Mouse (Mus musculus): ENCODE measurements around the gene Cox7b.
"Not testable (repeated sequence)": the region's sequence is repeated elsewhere in the genome, so short reads cannot be mapped to it uniquely, and the experiment has no call there.

The Cox7b gene

DNA sequence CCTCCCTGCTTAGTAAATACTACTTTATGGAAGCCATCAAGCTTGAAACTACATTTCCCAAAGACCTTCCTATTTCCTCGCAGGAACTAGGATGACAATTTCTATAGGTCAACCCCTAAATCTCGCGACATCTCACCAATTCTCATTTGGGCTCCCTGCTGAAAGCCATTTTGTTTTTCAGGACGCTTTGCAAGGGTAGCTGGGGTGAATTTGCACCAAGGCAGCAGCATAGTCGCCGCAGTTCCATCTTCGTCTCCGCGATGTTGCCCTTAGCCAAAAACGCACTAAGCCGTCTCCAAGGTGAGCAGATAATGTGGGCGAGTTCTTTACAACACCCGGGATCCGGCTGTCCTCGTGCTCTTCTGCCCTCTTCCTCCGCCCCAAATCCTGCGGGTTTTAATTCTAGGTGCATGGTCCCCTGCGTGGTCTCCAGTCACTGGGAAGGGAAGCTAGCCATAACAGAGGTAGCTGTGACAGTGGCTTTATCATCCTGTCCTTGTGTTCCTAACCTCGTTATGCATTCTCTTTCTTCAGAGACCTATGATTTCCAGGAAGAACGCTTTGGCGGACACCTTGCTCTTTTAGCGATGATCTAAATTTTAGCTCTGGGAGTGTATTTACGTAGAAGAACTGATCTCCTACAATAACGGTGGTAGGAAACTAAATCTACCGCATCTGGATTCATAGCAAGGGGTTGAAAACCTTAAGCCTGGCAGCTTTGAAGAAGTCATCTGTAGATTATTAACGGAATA, at the start of gene Cox7b:
Cox7b (plus strand) TSS at position 130 of the 752 bp plus-strand sequence.
- DNase-seq (ENCODE audit: low read depth, low spot score) = peak; percentile 77

DNA sequence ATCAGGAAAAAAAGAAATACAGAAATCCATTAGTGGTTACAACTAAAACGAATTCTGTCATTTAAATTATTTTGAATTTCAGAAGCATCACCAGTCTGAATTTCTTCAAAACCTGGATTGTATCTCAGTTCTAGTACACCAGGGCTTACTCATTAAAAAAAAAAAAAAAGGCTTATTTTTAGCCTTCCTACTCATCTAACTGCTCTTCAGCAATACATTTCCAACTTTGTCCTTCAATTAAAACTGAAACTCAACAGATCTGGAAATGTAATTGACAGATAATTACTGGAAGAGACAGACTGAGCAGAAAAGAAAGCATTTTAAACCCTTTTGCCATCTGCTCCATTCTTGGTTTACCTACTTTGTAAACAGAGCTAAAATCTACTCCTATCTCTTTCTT, 13.9 kb upstream of the Cox7b start:
- DNase-seq (ENCODE audit: low read depth, low spot score) = no peak

DNA sequence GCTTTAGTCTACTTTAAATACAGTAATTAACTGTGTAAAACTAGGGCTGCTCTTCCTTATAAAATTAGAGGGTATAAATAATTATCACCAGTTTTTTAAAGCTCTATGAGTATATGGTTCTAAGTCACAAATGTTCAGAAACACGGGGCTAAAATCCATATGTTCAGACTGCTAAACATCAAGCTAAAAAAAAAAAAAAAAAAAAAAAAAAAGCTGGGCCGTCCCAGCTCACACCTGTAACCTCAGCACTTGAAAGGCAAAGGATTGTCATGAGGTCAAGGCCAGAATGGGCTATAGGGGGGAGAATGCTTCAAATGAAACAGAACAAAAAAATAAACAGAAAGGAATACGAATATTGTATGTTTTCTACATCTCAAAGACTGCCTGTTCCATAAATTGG, 4.7 kb upstream of the Cox7b start:
- DNase-seq (ENCODE audit: low read depth, low spot score) = no peak

DNA sequence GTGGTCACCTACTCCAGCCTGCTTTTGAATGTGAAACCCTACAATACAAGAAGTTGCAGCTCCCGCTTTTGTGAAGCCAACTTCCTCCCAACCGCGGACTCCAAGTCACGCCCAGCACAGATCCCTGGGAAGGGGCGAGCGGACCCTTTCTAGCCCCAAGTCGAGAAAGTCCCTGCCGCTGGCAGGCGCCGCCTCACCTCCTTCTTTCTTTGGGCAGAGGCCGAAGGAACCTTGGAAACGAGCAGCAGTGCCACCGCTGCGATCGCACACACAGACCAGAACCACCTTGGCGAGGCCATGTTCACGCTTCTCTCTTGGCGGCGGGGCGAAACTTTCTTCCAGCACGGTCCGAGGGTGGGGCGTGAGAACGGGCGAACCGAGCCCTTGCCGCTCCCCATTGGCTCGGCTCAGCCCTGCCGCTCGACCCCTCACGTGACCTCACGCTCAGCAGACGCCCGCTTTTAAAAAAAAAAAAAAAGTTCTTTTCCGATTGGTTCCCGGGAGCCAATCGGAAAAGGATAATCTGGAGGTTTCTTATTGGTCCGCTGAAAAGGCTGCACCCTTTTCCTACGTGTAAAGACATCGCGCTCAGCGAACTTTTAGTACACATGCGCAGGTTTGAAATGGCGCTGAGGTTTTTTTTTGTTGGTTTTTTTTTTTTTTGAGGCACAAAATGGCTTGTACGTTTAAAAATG, 3.9 kb upstream of the Cox7b start, which contains the start of gene Magt1:
Magt1 (minus strand) TSS at position 442 of the 695 bp plus-strand sequence.
- peak; percentile 73 for DNase-seq (ENCODE audit: low read depth, low spot score)

DNA sequence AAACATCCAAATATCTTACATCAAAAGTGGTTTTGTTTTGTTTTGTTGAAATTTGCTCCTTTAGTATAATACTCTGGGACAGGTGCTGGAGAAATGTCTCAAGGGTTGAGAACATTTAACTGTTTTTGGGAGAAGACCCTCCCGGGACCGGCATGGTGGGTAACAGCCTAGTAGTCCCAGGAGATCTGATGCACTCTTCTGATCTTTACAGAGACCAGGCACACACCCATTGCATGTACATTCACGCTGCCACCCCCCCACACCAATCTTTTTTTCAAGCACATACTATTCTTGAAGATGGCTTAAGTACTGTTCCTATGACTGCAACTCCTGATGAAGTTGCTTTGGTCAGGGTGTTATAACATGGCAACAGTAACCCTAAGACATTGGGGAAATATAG, 2.9 kb upstream of the Cox7b start:
- no peak for DNase-seq (ENCODE audit: low read depth, low spot score)

DNA sequence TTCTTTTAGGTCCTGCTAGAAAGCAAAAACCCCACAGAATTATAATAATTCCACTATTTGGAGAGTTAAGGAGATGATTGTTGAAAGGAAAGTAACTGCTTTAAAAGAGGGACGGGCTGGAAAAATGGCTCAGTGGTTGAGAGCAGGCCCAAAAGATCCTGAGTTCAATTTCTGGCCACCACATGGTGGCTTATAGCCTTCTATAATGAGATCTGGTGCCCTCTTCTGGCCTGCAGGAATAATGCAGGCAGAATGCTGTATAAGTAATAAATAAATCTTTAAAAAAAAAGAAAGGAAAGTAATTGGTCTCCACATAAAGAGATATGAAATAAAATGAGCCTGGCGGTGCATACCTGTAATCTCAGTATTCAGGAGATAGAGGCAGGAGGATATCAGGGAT, 2.3 kb upstream of the Cox7b start:
- DNase-seq (ENCODE audit: low read depth, low spot score) = no peak

DNA sequence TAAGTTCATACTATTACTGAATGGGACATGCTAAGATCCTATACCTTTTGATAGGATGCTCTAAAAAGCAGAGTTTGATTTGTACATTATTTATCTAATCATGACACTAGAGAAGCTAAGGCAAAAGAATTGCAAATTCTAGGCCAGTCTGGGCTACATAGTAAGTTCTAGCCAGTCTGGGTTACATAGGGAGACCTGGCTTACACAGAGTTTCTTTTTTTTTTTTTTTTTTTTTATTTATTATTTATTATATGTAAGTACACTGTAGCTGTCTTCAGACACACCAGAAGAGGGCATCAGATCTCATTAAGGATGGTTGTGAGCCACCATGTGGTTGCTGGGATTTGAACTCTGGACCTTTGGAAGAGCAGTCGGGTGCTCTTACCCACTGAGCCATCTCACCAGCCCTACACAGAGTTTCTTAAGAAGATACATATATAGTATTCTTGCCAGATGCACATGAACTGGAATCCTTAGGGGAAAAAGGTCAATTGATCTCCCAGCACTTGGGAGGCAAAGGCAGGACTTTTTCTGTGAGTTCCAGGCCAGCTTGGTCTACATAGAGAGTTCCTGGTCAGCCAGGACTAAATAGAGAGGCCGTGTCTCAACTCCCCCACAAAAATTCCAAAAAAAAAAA, 641 bp upstream of the Cox7b start:
- not testable (repeated sequence) for DNase-seq (ENCODE audit: low read depth, low spot score)

DNA sequence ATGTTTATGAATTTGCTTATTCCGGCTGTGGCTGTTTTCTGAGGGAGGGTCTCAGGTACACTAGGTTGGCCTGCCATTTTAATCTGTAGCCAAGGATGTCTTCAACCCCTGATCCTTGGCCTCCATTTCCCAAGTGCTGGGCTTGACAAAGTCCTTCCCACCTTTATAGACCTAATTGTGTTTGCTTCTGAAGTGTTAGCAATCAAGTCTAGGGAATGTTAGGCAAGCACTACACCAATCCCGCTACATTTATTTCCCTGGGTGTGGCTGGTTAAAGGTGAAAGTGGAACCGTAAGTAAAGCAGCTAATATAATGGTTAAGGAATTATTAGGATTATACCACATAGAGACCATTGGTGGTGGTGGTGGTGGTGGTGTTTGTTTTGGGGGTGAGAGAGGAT, 1.6 kb downstream of the Cox7b start:
- DNase-seq (ENCODE audit: low read depth, low spot score) = no peak

DNA sequence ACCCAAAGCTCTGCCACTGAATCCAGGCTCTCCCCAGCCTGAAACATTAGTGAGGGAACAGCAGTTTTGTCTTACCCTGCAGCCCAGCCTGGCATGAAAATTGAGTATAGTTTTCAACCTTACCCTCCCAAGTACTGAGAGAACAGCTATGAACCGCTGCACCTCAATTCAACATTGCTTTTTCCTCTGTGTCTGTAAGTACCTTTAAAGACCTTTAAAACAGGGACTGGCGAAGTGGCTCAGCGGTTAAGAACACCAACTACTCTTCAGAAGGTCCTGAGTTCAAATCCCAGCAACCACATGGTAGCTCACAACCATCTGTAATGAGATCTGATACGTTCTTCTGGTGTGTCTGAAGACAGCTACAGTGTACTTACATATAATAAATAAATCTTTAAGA, 2.0 kb downstream of the Cox7b start:
- no peak for DNase-seq (ENCODE audit: low read depth, low spot score)

DNA sequence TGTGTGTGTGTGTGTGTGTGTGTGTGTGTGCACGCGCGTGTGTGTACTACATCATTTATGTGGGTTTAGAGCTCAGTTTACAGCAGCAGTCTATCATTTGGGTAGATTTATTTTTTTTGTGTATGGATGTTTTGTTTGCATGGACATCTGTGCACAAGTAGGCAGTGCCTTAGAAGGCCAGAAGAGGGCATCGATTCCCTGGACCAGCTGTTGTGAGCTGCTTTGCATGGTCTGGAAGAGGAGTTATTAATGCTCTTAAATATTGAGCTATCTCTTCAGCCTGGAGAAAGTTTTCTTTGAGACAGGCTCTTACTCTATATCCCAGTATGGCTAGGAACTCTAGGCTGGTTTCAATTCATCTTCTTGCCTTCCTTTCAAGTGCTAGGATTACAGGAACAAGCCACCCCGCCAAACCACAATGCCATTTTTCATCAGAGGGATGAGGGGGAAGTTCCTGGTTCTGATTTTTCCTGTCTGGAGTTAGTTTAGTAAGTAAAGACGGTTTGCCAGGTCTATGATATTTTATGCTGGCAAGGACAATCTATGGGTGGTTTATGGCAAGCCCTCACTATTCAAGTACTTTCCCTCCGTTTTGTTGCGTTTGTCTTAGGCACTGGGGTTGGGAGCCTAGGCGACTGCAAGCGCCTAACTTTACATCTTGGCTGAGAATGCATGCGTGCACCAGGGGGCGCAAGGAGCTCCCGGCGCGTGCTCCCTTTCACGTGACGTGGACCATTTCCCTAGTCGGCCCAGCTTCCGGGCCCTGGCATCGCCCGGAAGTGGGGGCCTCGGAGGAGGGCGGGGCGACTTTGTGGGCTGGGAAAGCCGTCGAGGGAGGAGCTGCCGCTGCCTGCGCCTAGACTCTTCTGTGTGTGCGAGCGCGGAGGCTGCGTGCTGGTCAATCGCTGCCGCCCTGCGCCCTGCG, 11.2 kb downstream of the Cox7b start, which contains the start of gene Atp7a:
Atp7a (plus strand) TSS at position 859 of the 925 bp plus-strand sequence.
- peak; percentile 80 for DNase-seq (ENCODE audit: low read depth, low spot score)

DNA sequence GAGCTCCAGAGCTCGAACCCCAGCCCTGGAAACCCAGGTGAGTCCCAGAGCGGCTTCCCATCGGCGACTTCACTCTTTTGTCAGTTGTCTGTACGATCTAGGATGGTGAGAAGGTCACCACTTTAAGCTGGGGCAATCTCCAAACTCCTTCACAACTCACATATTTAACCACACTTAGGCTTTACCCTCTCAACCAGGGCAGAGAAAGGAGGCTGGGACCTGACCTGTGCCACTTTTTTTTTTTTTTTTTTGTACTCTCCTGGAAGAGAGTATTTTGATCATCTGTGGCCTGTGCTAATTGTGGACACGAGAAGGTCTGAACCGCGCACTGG, 11.8 kb downstream of the Cox7b start:
- DNase-seq (ENCODE audit: low read depth, low spot score) = no peak

DNA sequence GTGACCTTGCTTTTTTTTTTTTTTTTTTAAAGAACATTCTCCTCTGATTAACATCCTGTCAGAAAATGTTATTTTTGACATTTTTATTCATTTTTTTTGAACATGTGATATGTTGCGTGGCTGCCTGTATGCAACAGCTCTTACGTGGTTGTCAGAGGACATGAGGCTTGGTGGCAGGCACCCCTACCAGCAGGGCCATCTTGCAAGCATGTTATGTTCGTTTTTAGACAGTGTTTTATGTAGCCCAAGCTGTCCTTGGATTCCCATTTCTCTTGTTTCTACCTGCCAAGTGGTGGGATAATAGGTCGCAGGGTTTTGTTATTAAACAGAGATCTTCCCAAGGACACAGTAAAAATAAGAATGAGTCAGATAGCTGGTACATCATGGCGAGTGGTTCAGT, 14.7 kb downstream of the Cox7b start:
- no peak for DNase-seq (ENCODE audit: low read depth, low spot score)

DNA sequence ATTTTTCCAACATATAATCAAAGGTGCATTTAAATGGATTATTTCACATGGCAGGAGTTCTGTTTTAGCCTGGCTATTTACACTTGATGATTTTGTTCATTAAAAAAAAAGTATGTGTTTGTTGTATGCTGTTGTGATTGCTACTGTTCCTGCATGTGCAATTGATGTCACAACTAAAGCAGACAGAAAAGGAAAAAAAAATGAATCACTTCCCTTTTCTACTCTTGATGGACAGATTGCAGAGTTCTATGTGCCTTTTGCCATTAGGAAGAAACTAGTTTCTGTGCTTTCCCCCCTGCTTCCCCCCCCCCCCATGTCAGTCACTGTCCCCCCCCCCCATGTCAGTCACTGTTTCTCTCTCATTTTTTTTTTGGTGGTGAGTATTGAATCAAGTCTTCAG, 15.6 kb downstream of the Cox7b start:
- DNase-seq (ENCODE audit: low read depth, low spot score) = no peak

DNA sequence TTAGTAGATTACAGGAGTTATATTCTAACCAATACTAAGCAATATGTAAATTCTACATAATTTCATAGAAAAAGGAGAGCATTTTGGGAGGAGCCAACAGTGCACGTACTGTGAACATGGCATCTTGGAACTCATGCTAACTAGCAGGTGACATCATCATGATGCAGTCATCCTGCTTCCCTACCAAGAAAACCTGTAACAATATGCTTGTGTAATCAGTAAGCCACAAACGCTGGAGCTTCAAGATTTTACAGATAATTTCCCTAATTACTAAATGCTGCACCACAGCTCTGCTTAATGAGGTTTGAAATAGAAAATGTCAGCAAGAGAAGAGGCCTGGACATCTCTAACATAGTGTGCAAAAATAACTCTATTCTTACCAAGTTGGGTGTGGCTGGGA, 20.2 kb downstream of the Cox7b start:
- DNase-seq (ENCODE audit: low read depth, low spot score) = no peak

DNA sequence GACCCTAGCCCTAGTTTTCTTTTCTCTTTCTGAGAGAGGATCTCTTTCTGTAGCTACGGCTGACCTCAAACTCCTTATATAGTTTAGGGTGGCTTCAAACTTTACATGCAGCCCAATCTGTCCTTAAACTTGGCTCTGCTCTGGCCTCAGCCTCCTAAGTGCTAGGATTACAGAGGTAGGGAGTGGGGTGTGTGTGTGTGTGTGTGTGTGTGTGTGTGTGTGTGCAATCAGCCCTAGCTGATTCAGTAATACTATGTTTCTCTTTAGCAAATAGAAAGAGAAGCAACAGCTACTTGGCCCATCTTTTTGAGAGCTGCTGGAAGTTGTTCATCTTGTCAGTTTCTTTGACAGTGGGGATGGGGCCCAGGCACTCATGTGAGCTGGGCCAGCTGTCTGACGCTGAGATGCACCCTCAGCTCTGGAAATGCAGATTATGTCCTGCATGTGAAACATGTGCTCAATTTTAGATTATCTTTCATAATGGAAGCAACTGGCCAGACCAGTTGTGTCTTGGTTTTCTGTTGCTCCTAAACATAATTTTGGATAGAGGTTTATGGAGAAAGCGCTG, 21.8 kb downstream of the Cox7b start:
- DNase-seq (ENCODE audit: low read depth, low spot score) = no peak

DNA sequence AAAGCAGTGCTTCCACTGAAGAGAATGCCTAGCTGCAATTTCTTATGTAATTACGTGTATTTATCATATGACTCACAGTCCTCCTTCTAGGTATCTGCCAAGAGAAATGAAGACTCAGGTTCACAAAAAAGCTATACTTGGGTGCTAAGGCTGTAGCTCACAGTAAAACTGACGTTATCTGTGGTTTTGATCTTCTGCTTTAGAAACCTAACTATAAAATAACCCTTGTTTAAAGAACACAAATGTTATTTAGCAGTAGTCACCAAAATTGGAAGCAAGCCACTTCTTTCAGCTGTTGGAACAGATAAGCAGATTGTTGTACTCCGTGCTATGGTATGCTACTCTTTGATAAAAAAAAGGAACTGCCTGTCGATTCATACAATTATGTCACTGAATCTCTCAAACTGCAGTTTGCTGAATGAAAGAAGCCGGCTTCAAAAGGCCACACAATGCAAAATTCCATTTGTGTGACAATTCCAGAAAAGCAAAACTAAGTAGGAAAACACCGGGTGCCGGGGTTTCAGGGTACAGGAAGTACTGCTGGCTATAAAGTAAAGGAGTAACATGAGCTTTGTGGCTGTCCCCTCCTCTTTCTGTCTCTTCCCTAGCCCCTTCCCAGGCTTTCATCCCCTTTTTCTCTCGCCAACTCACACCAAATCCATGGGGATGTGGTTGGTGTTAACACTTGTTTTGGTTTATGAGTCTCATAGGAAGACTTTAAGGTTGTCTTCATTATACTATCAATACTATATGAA, 28.5 kb downstream of the Cox7b start:
- no peak for DNase-seq (ENCODE audit: low read depth, low spot score)

DNA sequence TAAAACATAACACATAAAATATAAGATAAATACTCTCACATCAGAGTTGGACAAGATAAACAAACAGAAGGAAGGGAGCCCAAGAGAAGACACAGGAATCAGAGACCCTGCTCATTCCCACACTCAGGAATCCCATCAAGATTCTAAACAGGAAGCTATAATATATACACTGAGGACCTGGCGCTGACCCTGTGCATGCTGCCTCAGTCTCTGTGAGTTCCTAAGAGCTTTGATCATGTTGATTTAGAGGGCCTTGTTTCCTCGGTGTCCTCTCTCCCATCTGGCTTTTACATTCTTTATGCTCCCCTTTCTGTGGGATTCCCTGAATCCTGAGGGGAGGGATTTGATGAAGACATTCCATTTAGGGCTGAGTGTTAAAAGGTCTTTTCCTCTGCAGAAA, 30.0 kb downstream of the Cox7b start:
- DNase-seq (ENCODE audit: low read depth, low spot score) = no peak

DNA sequence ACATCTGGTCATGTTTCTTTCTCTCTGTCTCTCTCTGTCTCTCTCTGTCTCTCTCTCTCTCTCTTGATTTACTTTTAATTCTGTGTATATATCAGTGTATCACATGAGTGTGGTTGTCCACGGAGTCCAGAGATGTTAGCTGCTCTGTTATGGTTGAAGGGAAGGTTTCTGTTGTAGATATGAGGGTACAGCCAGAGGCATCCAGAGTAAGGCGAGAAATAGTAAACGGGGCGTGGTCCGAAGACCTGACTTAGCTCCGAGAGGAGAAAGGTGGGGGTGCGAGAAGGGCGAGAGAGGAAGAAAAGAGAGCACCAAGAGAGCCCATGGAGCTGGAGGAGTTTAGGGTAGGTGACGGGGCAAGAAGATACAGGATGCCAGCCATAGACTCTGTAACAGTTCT, 30.4 kb downstream of the Cox7b start:
- no peak for DNase-seq (ENCODE audit: low read depth, low spot score)

DNA sequence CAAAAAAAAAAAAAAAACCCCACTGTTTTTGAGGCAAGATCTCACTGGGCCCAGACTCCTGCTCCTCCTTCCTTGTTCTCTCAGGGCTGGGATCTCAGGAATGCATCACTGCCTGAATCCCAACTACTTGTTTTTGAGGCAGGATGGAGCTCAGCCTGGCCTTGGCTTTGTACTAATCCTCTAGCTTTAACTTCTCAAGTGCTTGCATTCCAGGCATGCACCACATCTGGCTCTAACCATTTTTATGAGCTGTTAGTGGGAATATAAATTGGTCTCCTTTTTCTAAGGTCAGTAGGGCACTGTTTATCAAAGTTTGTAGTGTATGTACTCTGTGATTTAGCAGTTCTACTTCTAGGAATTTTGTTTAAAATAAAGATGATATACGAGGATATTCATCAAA, 32.7 kb downstream of the Cox7b start:
- DNase-seq (ENCODE audit: low read depth, low spot score) = no peak

Data from retina, postnatal 7 days (tissue).